Mouse (Mus musculus) cortical plate, adult 2 months (tissue): Measurements from ENCODE around the gene Anapc11.

Source experiments
- CTCF ChIP-seq: fragments of 200-500 bp; IDR thresholded peaks from 2 replicates; pipeline ENCODE4 v1.5.1; 2011; ENCODE audit warnings: mild to moderate bottlenecking, control low read depth, low read length; ENCODE audit not compliant: insufficient read depth; ENCODE audit errors: extremely low read depth
- POLR2A ChIP-seq: fragments of 200-500 bp; IDR thresholded peaks from 2 replicates; pipeline ENCODE4 v1.6.1; 2011; ENCODE audit warnings: mild to moderate bottlenecking, low read length, control low read depth; ENCODE audit not compliant: insufficient read depth; ENCODE audit errors: extremely low read depth

DNA sequence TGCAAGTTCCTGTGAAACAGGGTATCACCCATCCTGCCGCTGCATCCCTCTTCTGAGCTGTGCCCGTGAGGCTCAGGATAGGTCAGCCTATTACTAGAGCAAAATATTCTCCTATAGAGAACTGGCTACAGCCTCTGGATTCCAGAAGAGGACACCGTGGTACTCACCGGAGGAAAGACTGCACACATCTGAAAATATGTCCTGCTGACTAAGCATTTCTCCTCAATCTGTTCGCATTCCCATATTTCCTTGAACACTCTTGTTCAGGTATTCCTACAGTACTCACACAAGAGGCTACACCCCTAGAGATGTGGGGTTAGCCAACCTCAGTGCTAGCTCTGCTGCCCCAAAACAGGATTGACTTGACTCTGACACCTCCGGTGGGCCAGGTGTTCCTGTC, 29.9 kb upstream of the Anapc11 start:
- TF ChIP-seq CTCF (no peak), POLR2A (no peak)
